Mouse (Mus musculus) spleen, embryonic (tissue): ENCODE results near the gene Fnbp1.

Source experiments
- CTCF ChIA-PET: fragments of 350-600 bp; sonication (Branson Sonifier 250); formaldehyde crosslinking; loops from one replicate; lab custom pipeline; 2022; lab: Charles Lee

Gene Fnbp1

DNA sequence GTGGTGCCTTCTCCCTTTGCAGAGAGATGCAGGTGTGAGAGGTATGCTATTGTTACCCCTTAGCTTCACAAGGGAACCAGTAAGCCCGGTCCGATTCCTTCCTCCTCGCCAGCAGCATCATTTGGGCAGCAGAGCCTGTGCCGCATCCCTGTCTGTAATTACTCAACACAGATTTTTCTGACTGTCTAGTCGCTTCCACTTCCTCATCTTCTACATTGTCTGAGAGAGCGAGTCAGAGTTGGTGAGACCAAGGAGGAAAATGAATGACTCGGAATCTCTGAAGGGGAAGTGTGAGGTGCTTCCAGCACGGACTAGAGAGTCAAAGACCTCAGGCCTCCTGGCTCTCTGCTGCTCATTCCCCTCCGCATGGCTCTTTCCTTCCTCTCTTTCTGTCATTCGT, 89.4 kb downstream of the Fnbp1 start:
- CTCF ChIA-PET: interaction anchor here (0.6 kb wide), 1 partner anchor 15 kb away, joined by 5 read pairs; no protein-coding TSS in a partner anchor

- CTCF ChIA-PET: no interaction called here
Measured at GRCm38 (mm10) chr2:31048037-31048436, 93.8 kb downstream of the Fnbp1 start.

DNA sequence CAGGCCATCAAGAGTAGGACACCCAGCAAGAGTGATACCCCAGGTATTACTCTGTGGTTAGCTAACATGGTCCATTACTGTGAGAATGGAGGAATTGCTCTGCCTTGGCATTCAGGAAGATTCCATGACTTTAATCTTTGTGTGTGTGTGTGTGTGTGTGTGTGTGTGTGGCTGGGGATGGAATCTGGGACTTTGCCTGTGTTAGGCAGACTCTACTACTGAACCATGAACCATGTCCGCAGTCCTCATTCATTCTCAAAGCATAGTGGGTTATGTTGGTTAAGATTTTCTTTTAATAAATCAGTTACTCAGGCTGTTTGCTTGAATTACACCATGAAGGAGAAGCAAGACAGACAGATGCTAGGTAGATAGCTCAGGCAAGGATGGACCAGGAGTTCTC, 98.0 kb downstream of the Fnbp1 start:
- CTCF ChIA-PET: no interaction called here

DNA sequence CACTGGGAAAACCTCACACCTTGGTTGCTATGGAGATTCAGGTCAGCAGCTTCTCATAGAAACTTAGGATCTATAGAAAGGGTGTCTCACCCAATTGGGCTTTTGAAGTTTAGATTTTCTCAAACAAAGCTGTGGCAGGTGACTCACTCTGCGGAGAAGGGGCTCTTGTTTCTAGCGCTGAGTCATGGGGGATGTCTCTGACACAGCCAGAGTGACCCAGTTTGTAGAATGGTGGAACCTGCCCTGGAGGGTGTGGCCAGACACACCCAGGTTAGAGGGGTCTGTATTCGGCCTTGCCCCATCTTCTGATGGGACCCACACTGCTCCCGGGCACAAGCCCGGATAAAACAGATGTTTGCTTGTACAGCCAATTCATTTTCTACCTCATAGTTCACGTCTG, 98.9 kb downstream of the Fnbp1 start:
- CTCF ChIA-PET: no interaction called here

DNA sequence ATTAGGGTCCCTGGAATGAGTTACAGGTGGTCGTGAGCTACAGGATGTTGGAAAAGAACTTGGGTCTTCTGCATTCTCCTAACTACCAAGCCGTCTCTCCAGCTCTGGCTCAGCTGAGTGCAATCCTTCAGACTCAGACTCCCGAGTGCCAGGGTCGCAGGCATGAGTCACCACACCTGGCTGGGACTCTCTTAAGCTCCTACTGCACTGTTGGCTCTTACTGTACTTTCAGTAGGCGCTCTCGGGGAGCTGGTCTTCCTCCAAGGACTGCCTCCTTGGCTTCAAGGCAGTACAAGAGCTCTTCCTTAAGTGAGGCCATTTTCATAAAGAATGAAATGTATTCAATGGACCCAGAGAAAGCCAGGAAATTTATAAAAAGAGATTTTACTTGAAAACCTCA, 100.4 kb downstream of the Fnbp1 start:
- CTCF ChIA-PET: no interaction called here

DNA sequence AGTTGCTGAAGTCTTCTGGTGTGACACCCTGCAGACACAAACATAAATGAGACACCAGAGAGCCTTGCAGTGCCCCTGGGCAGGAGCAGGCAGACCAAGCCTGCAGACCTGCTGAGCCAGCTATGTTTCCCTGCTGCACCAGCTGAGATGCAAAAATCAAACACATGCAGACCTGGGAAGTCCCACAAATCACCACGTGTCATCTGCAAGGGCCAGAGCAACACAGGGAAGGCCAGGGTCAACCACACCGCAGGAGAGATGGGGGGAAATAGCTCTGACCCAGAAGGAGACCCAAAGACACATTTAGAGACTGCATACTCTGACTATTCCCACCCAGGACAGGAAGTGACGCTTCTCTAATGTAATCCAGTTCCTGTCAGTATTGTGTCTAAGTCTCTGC, 101.3 kb downstream of the Fnbp1 start:
- CTCF ChIA-PET: interaction anchor here (0.7 kb wide), 1 partner anchor 83 kb away, joined by 5 read pairs; no protein-coding TSS in a partner anchor

GRCm38 (mm10) chr2:31040043-31040442, 101.8 kb downstream of the Fnbp1 start:
- CTCF ChIA-PET: interaction anchor here (0.7 kb wide), 2 partner anchors 82 to 546 kb away, joined by 5 read pairs; no protein-coding TSS in a partner anchor

GRCm38 (mm10) chr2:31036811-31037210, 105.0 kb downstream of the Fnbp1 start:
- CTCF ChIA-PET: no interaction called here

DNA sequence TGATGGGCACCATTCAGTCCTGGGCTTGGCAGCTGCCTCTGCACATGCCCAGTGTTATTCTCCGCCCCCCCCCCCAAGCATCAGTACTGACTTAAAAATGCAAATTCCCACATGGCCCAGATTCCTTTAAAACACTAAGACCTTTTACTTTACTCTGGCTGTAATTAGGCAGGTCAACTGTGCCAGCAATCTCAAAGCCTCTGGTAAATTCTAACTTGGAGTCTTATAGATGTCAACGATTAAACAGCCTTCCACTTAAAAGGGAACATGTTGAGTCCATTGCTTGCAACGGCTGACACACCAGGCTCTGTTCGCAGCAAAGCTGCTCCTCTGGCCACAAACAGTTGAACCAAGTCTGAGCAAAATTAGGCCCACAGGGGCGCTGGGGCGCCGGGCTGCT, 109.8 kb downstream of the Fnbp1 start:
- CTCF ChIA-PET: interaction anchor here (0.7 to 0.8 kb wide), 2 partner anchors 11 to 47 kb away, joined by 4 to 26 read pairs; no protein-coding TSS in a partner anchor

DNA sequence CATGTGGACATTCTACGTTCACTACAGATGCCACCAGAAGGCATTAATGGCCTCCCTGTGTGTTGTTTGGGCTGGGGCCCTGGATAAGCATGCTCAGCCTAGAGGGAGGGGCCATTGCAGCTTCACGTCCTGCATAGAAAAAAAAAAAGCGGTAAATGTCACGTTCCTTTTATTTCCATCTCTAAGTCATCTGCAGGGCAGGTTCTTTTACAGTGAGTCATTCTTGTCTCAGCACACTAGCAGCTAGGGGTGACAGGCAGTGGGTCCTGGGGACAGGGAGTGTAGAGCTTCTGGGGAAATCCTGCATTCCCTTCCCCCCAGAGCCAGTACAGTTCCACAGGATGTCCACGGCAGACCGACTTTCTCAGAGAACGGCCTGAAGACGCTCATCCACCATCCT, 115.2 kb downstream of the Fnbp1 start:
- CTCF ChIA-PET: no interaction called here

DNA sequence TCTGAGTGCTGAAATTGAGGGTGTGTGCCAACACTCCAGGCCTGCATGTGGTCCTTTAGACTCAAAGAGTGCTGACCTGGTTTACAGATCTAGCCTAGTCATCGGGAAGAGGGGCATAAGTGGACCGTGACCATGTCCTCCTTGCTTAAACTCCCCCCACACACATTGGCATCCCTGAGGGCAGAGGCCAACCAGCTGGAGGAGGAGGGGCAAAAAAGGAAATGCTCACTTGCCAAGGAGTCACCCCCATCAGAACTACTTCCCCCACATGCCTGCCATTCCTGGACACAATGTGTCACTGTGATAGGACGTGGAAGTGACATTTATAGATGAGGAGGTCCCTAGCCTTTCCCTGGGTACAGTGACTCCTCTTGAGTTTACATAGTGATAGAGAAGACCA, 116.3 kb downstream of the Fnbp1 start:
- CTCF ChIA-PET: interaction anchor here (0.9 kb wide), 1 partner anchor 73 kb away, joined by 7 read pairs; no protein-coding TSS in a partner anchor

DNA sequence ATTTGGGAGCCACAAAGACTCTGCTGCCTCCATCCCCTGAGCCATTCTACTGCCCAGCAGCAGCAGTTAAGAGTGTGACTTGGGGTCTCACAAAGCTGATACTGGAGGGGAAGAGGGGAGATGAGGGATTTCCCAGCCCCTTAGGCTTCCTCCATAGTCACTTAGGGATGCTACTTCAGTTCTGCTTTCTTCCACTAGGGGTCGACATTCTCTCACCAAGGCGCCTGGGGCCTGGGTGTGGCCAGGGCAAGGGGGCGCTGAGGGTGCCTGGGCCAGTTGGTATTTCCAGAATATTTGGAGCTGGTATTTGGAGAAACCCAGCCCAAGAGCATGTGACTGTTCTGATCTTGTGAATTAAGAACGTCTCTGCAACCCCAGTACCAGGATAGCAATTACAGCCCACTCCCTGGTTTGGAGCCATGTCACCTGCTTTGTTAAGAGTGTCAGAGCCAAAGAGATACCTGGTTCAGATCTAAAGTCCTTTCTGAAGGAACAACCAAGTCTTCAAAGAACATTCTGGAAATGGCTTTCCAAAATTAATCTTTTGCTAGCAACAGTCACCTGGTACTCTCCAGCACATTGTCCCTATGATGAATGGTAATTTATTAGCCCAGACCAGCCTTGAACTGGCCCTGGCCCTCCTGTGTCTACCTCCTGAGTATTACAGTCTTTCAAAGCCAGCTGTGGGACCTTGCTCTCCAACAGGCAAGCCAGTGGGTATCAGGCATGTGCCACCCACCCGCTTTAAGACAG, 117.0 kb downstream of the Fnbp1 start:
- CTCF ChIA-PET: interaction anchor here (0.9 to 1.2 kb wide), 2 partner anchors 74 to 231 kb away, joined by 3 to 7 read pairs; no protein-coding TSS in a partner anchor

DNA sequence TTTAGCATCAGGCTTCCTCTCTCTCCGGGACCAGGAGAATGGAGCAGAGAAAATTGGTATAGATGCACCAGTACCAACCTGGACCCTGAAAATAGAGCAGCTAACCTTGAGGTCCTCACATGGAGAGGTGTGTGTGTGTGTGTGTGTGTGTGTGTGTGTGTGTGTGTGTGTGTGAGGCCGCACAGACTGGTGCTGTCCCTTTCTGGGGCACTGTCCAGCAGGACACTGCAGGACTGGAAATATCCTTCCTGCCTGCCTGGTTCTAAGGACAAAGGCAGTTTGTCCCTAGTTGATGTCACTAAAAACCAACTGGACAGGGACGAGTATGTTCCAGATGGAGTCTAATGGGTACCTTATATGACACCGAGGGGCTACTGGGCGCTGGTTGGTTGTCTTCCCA, 117.9 kb downstream of the Fnbp1 start:
- CTCF ChIA-PET: interaction anchor here (0.6 to 1.2 kb wide), 2 partner anchors 97 to 232 kb away, joined by 3 to 6 read pairs; no protein-coding TSS in a partner anchor

DNA sequence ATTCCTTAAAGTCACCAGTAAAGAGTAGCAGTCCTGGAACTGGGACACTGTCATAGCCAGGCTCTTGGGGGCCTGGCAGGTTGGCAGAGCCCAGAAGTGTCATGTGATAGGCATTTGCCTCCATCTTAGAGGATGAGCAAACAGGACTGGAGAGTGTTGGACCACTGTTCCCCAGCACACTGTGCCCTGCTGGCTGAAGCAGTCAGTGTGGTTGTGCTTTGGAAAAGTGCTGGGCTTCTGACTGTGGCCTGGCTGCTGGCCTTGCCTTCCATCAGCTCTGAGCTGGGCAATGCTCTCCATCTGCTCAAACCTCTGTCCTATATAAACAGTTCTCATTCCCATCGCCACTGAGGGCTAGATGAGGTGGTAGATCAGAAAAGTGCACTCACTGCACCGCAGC, 121.6 kb downstream of the Fnbp1 start:
- CTCF ChIA-PET: no interaction called here

GRCm38 (mm10) chr2:31019011-31019410, 122.8 kb downstream of the Fnbp1 start:
- CTCF ChIA-PET: interaction anchor here (0.6 kb wide), 1 partner anchor 40 kb away, joined by 3 read pairs; no protein-coding TSS in a partner anchor

- CTCF ChIA-PET: interaction anchor here (0.6 kb wide), 1 partner anchor 41 kb away, joined by 3 read pairs; no protein-coding TSS in a partner anchor
Measured at GRCm38 (mm10) chr2:31018519-31018918, 123.3 kb downstream of the Fnbp1 start.

DNA sequence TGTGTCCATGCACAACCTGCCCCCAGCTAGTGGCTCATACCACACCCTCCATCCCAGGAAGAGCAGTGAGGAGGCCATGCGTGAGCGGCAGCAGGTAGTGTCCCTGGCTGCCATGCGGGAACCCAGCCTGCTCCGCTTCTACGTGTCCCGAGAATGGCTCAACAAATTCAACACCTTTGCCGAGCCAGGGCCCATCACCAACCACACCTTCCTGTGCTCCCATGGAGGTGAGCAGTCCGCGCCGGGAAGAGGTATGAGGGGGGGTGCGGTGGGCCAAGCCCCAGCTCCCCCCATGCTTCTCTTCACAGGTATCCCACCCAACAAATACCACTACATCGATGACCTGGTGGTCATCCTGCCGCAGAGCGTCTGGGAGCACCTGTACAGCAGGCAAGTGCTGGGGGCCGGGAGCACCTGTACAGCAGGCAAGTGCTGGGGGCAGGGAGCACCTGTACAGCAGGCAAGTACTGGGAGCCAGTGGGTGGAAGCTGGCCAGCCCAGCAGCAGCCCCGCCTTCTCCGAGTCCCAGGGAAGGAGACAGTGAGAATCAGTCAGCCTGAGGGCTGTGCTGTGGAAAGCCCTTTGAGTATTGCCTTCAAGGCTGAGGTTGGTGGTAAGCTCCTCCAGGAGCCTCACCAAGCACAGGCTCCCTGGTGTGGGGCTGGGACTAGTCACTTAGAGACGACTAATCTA, 124.0 kb downstream of the Fnbp1 start:
- CTCF ChIA-PET: no interaction called here

- CTCF ChIA-PET: no interaction called here
Measured at GRCm38 (mm10) chr2:31013371-31014120, 128.3 kb downstream of the Fnbp1 start.

DNA sequence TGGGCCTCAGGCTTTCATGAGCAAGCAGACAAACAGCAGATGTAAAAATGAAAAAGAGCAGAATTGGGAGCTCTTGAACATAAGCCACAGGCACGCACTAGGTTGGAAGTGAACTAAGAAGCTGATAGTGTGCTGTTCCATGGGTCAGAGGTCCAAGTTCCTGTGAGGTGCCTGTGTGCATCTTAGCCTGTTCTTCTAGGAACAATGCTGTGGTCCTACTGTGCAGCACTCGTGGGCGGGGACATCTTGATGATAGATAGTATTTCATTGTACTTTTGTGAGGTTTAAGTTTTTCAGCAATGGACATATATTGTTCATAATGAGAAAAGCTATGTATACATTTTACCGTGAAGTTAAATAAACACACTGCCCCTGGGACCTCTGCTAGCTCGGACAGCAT, 134.6 kb downstream of the Fnbp1 start:
- CTCF ChIA-PET: no interaction called here

- CTCF ChIA-PET: no interaction called here
Measured at GRCm38 (mm10) chr2:31006434-31006833, 135.4 kb downstream of the Fnbp1 start.

- CTCF ChIA-PET: no interaction called here
Measured at GRCm38 (mm10) chr2:31005453-31005852, 136.4 kb downstream of the Fnbp1 start.

DNA sequence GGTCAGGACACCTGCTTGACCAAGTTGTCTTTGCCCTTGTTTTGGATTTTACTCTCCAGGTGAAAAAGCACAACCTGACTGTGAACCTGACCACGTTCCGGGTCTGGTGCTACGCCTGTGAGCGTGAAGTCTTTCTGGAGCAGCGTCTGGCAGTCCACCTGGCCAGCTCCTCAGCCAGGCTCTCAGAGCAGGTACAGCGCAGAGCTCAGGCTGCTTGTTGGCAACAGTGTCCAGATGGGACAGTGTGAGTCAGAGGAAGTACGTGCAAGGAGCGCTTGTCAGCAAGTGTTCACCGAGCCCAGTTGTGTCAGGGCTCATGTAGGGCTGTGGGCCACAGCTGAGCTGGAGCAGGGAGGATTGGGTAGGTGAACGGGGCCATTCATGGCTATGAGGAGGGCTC, 139.0 kb downstream of the Fnbp1 start:
- CTCF ChIA-PET: no interaction called here
